Mouse (Mus musculus) ES-Bruce4 (cell line): Measurements from ENCODE around the gene Usp20.

ENCODE experiments used
- CTCF ChIP-seq: IDR thresholded peaks from one replicate; pipeline ENCODE4 v1.8.1; 2011; ENCODE audit warnings: low read depth, low read length
- EP300 ChIP-seq: IDR thresholded peaks from 2 replicates; pipeline ENCODE4 v1.6.1; 2011; ENCODE audit warnings: low read depth, low read length; ENCODE audit not compliant: insufficient read depth
- POLR2A ChIP-seq: IDR thresholded peaks from one replicate; pipeline ENCODE4 v1.8.1; 2011; ENCODE audit warnings: low read length; ENCODE audit not compliant: insufficient read depth

- TF ChIP-seq POLR2A (no peak), CTCF (no peak), EP300 (no peak)
Observed at GRCm38 (mm10) chr2:31007208-31007607, 25.1 kb downstream of the Usp20 start.
